9 mouse cellular contexts compared by ENCODE assay signal in the genomic region with DNA sequence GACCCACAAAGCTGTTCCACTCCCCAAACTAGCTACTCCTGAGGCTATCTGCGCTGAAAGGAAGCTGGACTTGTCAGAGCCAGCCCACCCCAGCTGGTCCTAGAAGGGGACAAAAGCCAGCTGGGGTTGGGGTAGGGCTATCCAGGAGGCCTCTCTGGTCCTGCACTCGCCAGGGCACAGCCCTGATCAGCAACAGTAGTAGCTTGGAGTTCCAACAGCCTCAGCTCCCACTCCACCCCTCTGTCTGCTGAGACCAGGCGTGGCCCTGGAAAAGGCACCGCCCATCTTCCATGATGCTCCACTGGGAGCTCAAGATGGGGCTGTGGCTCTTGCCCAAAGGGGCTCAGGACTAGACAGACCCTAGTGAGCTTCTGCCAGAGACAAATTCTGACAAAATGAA. TPM values are rescaled to one million over a fixed set of nuclear protein-coding genes. Genes with fewer than 3 reads are reported as not detected.
DNase-seq lines count a peak whose midpoint lies in the region; ATAC-seq and TF ChIP-seq lines count a peak whose summit lies in the region.
"Had no signal": no experiment of that assay in that cellular context is flagged by ENCODE, and none has a peak within 500 bp of the region (broad histone marks: within the 10 kb centered on the region; RNA-seq: fewer than 3 reads in every experiment).

No protein-coding gene starts in this region.

- H3K9me3 ChIP-seq in lung, embryonic 16.5 days (ENCODE audit: control insufficient read depth, low read length): no peaks in the 10 kb centered on the region
- H3K9me3 ChIP-seq in embryonic facial prominence, embryonic 13.5 days: no peaks in the 10 kb centered on the region

- peaks cover 78% of the 10 kb centered on the region for H3K79me2 ChIP-seq in myocyte (ENCODE audit: control insufficient read depth, insufficient read depth)

- H3K27ac ChIP-seq in lung, embryonic 16.5 days (ENCODE audit: low read length): no peak overlapping the region
- H3K27ac ChIP-seq in embryonic facial prominence, embryonic 13.5 days: no peak overlapping the region

- ATAC-seq in lung, embryonic 16.5 days (ENCODE audit: low read depth): no peak
- ATAC-seq in embryonic facial prominence, embryonic 13.5 days (ENCODE audit: insufficient number of reproducible peaks, insufficient read depth, low FRiP score, low TSS enrichment, low read depth): no peak
- no peak for ATAC-seq in frontal cortex, adult (ENCODE audit: low TSS enrichment)

- intact Hi-C loops in heart, postnatal 14 days (cut with DNase I): no loop called here

- H3K27me3 ChIP-seq in lung, embryonic 16.5 days (ENCODE audit: control insufficient read depth, insufficient read depth, low read depth, low read length): no peaks in the 10 kb centered on the region
- peaks cover 2% of the 10 kb centered on the region for H3K27me3 ChIP-seq in embryonic facial prominence, embryonic 13.5 days
- H3K27me3 ChIP-seq in myocyte (ENCODE audit: control insufficient read depth, insufficient read depth, insufficient read length): no peaks in the 10 kb centered on the region

- H3K9ac ChIP-seq in lung, embryonic 16.5 days (ENCODE audit: low read length): peak overlapping the region; percentile 38
- 0 out of 2 replicates have a peak overlapping the region, but pooled peaks have one; percentile 4 for H3K9ac ChIP-seq in embryonic facial prominence, embryonic 13.5 days

- WGBS in lung, embryonic 16.5 days: 59% methylated on average over 4 of the region's 4 CpGs
- 75% methylated on average over 4 of the region's 4 CpGs for WGBS in embryonic facial prominence, embryonic 13.5 days

- 0 out of 2 replicates have a peak, but pooled peaks cover under 1% of the 10 kb centered on the region for H3K36me3 ChIP-seq in lung, embryonic 16.5 days (ENCODE audit: control insufficient read depth, insufficient read depth, low read length)
- peaks cover 8% of the 10 kb centered on the region for H3K36me3 ChIP-seq in embryonic facial prominence, embryonic 13.5 days
- H3K36me3 ChIP-seq in myocyte (ENCODE audit: control insufficient read depth, insufficient read depth): no peaks in the 10 kb centered on the region

- H3K4me3 ChIP-seq in lung, embryonic 16.5 days (ENCODE audit: low read length): no peak overlapping the region
- H3K4me3 ChIP-seq in embryonic facial prominence, embryonic 13.5 days: no peak overlapping the region
- peak overlapping the region; percentile 11 for H3K4me3 ChIP-seq in myocyte

- DNase-seq in lung, postnatal 14 days: no peak
- peak; percentile 43 to 51 for DNase-seq in heart, postnatal 14 days
- no peak for DNase-seq in frontal cortex, postnatal 36 days (ENCODE audit: low spot score in 2 of 2)

- peak; percentile 62 for TF ChIP-seq POLR2A in myocyte (IDR thresholded peaks at IDR 0.05; ENCODE audit: insufficient read length, low read depth)

- 0 out of 2 replicates have a peak overlapping the region, but pooled peaks have one; percentile 2 for H3K4me2 ChIP-seq in lung, embryonic 16.5 days (ENCODE audit: low read depth, low read length)
- no peak overlapping the region for H3K4me2 ChIP-seq in embryonic facial prominence, embryonic 13.5 days
- peak overlapping the region; percentile 95 for H3K4me2 ChIP-seq in myocyte (ENCODE audit: low read depth)

- peaks cover 37% of the 10 kb centered on the region for H3K4me1 ChIP-seq in lung, embryonic 16.5 days (replicated peaks; ENCODE audit: control insufficient read depth, insufficient read depth, low read length)
- peaks cover 37% of the 10 kb centered on the region for H3K4me1 ChIP-seq in embryonic facial prominence, embryonic 13.5 days

- H3ac ChIP-seq in myocyte (ENCODE audit: control insufficient read depth, insufficient read length): no peak overlapping the region

TF ChIP-seq in myocyte, 11 proteins besides CTCF, POLR2A, EP300 and RAD21:
- TF ChIP-seq E2F4 (IDR thresholded peaks at IDR 0.05; ENCODE audit: insufficient read depth): no peak
- TF ChIP-seq POLR2AphosphoS2 (IDR thresholded peaks at IDR 0.05; ENCODE audit: insufficient read length, low read depth): peak; percentile 80

RNA-seq across cellular contexts. Expression of a gene that starts 4.1 kb away (rescaled TPM):
- 96.4 and 97.7 TPM in 2 replicates for polyA plus RNA-seq in lung, embryonic 16.5 days (2015; fragmentation: Nextera tagmentation; extraction: Ambion mirVana)
- polyA plus RNA-seq in embryonic facial prominence, embryonic 13.5 days (2015; fragmentation: Nextera tagmentation; extraction: Ambion mirVana): 79.4 and 80.4 TPM in 2 replicates
- 10 to 100 TPM; 23.7 to 24.9 TPM for total RNA-seq in heart, postnatal 14 days (2021)
- 110 TPM for polyA plus RNA-seq in myocyte (2012; fragmentation: generic; extraction: Trizol)

RNA-seq across cellular contexts. Expression of a gene that starts 12.8 kb away (rescaled TPM):
- not detected in 2 replicates for polyA plus RNA-seq in lung, embryonic 16.5 days (2015; fragmentation: Nextera tagmentation; extraction: Ambion mirVana)
- not detected in 2 replicates for polyA plus RNA-seq in embryonic facial prominence, embryonic 13.5 days (2015; fragmentation: Nextera tagmentation; extraction: Ambion mirVana)
- total RNA-seq in heart, postnatal 14 days (2021): not detected
- polyA plus RNA-seq in myocyte (2012; fragmentation: generic; extraction: Trizol): 0.16 TPM
- total RNA-seq: left cerebral cortex, adult 18-20 months; neutrophil, adult 5-6 weeks had no signal

RNA-seq across cellular contexts. Expression of a gene that starts 30.3 kb away (rescaled TPM):
- polyA plus RNA-seq in lung, embryonic 16.5 days (2015; fragmentation: Nextera tagmentation; extraction: Ambion mirVana): 16.2 and 17.0 TPM in 2 replicates
- 22.3 and 22.6 TPM in 2 replicates for polyA plus RNA-seq in embryonic facial prominence, embryonic 13.5 days (2015; fragmentation: Nextera tagmentation; extraction: Ambion mirVana)
- total RNA-seq in heart, postnatal 14 days (2021): 10 to 100 TPM; 15.5 to 15.6 TPM
- 7.4 TPM for polyA plus RNA-seq in myocyte (2012; fragmentation: generic; extraction: Trizol)

RNA-seq across cellular contexts. Expression of a gene that starts 30.3 kb away (rescaled TPM):
- 51.1 and 51.6 TPM in 2 replicates for polyA plus RNA-seq in lung, embryonic 16.5 days (2015; fragmentation: Nextera tagmentation; extraction: Ambion mirVana)
- polyA plus RNA-seq in embryonic facial prominence, embryonic 13.5 days (2015; fragmentation: Nextera tagmentation; extraction: Ambion mirVana): 59.9 and 62.0 TPM in 2 replicates
- 10 to 100 TPM; 30.0 to 32.2 TPM for total RNA-seq in heart, postnatal 14 days (2021)
- 31.7 TPM for polyA plus RNA-seq in myocyte (2012; fragmentation: generic; extraction: Trizol)

Comparison
In these comparisons a context has a peak if more than half of its experiments do, and no peak if none do; other contexts are left out.
1. DNase-seq: peak in heart, postnatal 14 days (2 of 2); none in lung, postnatal 14 days (single experiment) and frontal cortex, postnatal 36 days (0 of 2).